Mouse (Mus musculus) neural tube, embryonic 15.5 days (tissue): ENCODE results near the gene Sass6. TPM values are rescaled to one million over a fixed set of nuclear protein-coding genes. Genes with fewer than 3 reads are reported as not detected.
A peak's percentile ranks its signal among the peaks of the same experiment; 100 is the strongest.
"Not testable (repeated sequence)": the region's sequence is repeated elsewhere in the genome, so short reads cannot be mapped to it uniquely, and the experiment has no call there.

Source experiments
- ATAC-seq: fragments of 200-750 bp; cut with Nextera tagmentation; 2 replicates; pipeline ENCODE4 v1.8.0; 2017; ENCODE audit warnings: mild to moderate bottlenecking, moderate TSS enrichment, moderate library complexity; ENCODE audit not compliant: low FRiP score
- H3K27ac ChIP-seq: fragments of 300-500 bp; sonication (generic); replicated peaks from 2 replicates; pipeline ENCODE4 v1.5.1; 2015; ENCODE audit warnings: mild to moderate bottlenecking, inconsistent platforms
- H3K27me3 ChIP-seq: fragments of 300-500 bp; sonication (generic); replicated peaks from 2 replicates; pipeline ENCODE4 v1.6.1; 2015; ENCODE audit warnings: inconsistent platforms
- H3K36me3 ChIP-seq: fragments of 300-500 bp; sonication (generic); 2 replicates; pipeline ENCODE4 v1.6.1; 2015; ENCODE audit warnings: inconsistent platforms
- H3K4me1 ChIP-seq: fragments of 300-500 bp; sonication (generic); 2 replicates; pipeline ENCODE4 v1.6.1; 2015; ENCODE audit warnings: inconsistent platforms
- H3K4me2 ChIP-seq: fragments of 300-500 bp; sonication (generic); 2 replicates; pipeline ENCODE4 v1.6.1; 2015; ENCODE audit warnings: inconsistent platforms, mild to moderate bottlenecking, moderate library complexity
- H3K4me3 ChIP-seq: fragments of 300-500 bp; sonication (generic); replicated peaks from 2 replicates; pipeline ENCODE4 v1.5.1; 2015; ENCODE audit warnings: mild to moderate bottlenecking, inconsistent platforms
- H3K9ac ChIP-seq: fragments of 300-500 bp; sonication (generic); replicated peaks from 2 replicates; pipeline ENCODE4 v1.6.1; 2015; ENCODE audit warnings: mild to moderate bottlenecking, inconsistent platforms
- H3K9me3 ChIP-seq: fragments of 300-500 bp; sonication (generic); replicated peaks from 2 replicates; pipeline ENCODE4 v1.6.1; 2016; ENCODE audit warnings: inconsistent platforms
- WGBS: fragments of 180-500 bp; shearing (Covaris S2); methylation state at CpG from one replicate; pipeline ENCODE4 v1.1.7; 2015; ENCODE audit warnings: mixed read lengths; 5-methylcytosine and 5-hydroxymethylcytosine counted together
- polyA plus RNA-seq: library from polyadenylated mRNA; unstranded; fragments of >200 nt; fragmentation: Nextera tagmentation; extraction: Ambion mirVana; gene quantifications from 2 replicates; pipeline ENCODE4 v1.2.1, GENCODE M21; 2015

The Sass6 gene
- 12.9 and 17.0 TPM in 2 replicates for polyA plus RNA-seq

GRCm38 (mm10) chr3:116594728-116595602, at the start of gene Sass6:
Gene Sass6 (plus strand): TSS chr3:116594982.
- peaks cover 16% of the 10 kb centered on the region for H3K4me1 ChIP-seq
- peak within 1 kb of the TSS; percentile 92 for H3K27ac ChIP-seq
- H3K36me3 ChIP-seq: peaks cover 16% of the 10 kb centered on the region
- no peaks in the 10 kb centered on the region for H3K9me3 ChIP-seq
- under 1% methylated on average over 65 of the region's 65 CpGs for WGBS
- H3K27me3 ChIP-seq: no peaks in the 10 kb centered on the region
- ATAC-seq: peak; percentile 99
- peak within 1 kb of the TSS; percentile 96 for H3K4me3 ChIP-seq
- peak within 1 kb of the TSS; percentile 84 for H3K4me2 ChIP-seq
- H3K9ac ChIP-seq: peak within 1 kb of the TSS; percentile 84

GRCm38 (mm10) chr3:116547430-116547829, 47.4 kb upstream of the Sass6 start:
- H3K36me3 ChIP-seq: peaks cover 29% of the 10 kb centered on the region
- 91% methylated on average over 5 of the region's 5 CpGs for WGBS
- no peak overlapping the region for H3K9ac ChIP-seq
- no peak overlapping the region for H3K27ac ChIP-seq
- H3K4me2 ChIP-seq: no peak overlapping the region
- no peaks in the 10 kb centered on the region for H3K4me1 ChIP-seq
- no peaks in the 10 kb centered on the region for H3K27me3 ChIP-seq
- H3K4me3 ChIP-seq: no peak overlapping the region
- ATAC-seq: no peak
- H3K9me3 ChIP-seq: no peaks in the 10 kb centered on the region

- no peak overlapping the region for H3K9ac ChIP-seq
- peaks cover 19% of the 10 kb centered on the region for H3K36me3 ChIP-seq
- 91% methylated on average over 5 of the region's 5 CpGs for WGBS
- no peaks in the 10 kb centered on the region for H3K4me1 ChIP-seq
- no peak overlapping the region for H3K4me3 ChIP-seq
- H3K4me2 ChIP-seq: no peak overlapping the region
- no peaks in the 10 kb centered on the region for H3K27me3 ChIP-seq
- H3K27ac ChIP-seq: no peak overlapping the region
- no peak for ATAC-seq
- H3K9me3 ChIP-seq: no peaks in the 10 kb centered on the region
These were observed 43.4 kb upstream of the Sass6 start for GRCm38 (mm10) chr3:116551362-116551761.

- not testable (repeated sequence) for H3K4me2 ChIP-seq, H3K36me3 ChIP-seq, ATAC-seq, H3K9me3 ChIP-seq, H3K27me3 ChIP-seq, H3K9ac ChIP-seq, H3K27ac ChIP-seq, H3K4me3 ChIP-seq, H3K4me1 ChIP-seq
- 93% methylated on average over 14 of the region's 14 CpGs for WGBS
These were observed 33.5 kb upstream of the Sass6 start for GRCm38 (mm10) chr3:116561315-116561714.

GRCm38 (mm10) chr3:116562408-116563094, 32.2 kb upstream of the Sass6 start, which contains the start of gene Lrrc39:
Gene Lrrc39 (plus strand): TSS chr3:116562973.
- 83% methylated on average over 7 of the region's 7 CpGs for WGBS
- no peak within 1 kb of the TSS for H3K4me3 ChIP-seq
- no peak within 1 kb of the TSS for H3K4me2 ChIP-seq
- H3K4me1 ChIP-seq: no peaks in the 10 kb centered on the region
- H3K27ac ChIP-seq: no peak within 1 kb of the TSS
- no peaks in the 10 kb centered on the region for H3K36me3 ChIP-seq
- no peak within 1 kb of the TSS for H3K9ac ChIP-seq
- no peaks in the 10 kb centered on the region for H3K9me3 ChIP-seq
- H3K27me3 ChIP-seq: no peaks in the 10 kb centered on the region
- no peak for ATAC-seq

GRCm38 (mm10) chr3:116563095-116563492, 31.7 kb upstream of the Sass6 start:
- H3K9me3 ChIP-seq: no peaks in the 10 kb centered on the region
- no peaks in the 10 kb centered on the region for H3K4me1 ChIP-seq
- H3K4me3 ChIP-seq: no peak overlapping the region
- no peak overlapping the region for H3K27ac ChIP-seq
- no peaks in the 10 kb centered on the region for H3K27me3 ChIP-seq
- H3K9ac ChIP-seq: no peak overlapping the region
- no peak for ATAC-seq
- no peaks in the 10 kb centered on the region for H3K36me3 ChIP-seq
- H3K4me2 ChIP-seq: no peak overlapping the region
- WGBS: 88% methylated on average over 7 of the region's 7 CpGs

GRCm38 (mm10) chr3:116570628-116571027, 24.2 kb upstream of the Sass6 start:
- no peak for ATAC-seq
- 78% methylated on average over 2 of the region's 2 CpGs for WGBS
- Histone ChIP-seq H3K9me3 (no peaks in the 10 kb centered on the region), H3K27me3 (no peaks in the 10 kb centered on the region), H3K36me3 (no peaks in the 10 kb centered on the region), H3K4me2 (no peak overlapping the region), H3K9ac (no peak overlapping the region), H3K4me3 (no peak overlapping the region), H3K4me1 (no peaks in the 10 kb centered on the region), H3K27ac (no peak overlapping the region)

GRCm38 (mm10) chr3:116577286-116577685, 17.5 kb upstream of the Sass6 start:
- Histone ChIP-seq H3K4me2 (no peak overlapping the region), H3K9ac (no peak overlapping the region), H3K27ac (no peak overlapping the region), H3K27me3 (no peaks in the 10 kb centered on the region), H3K36me3 (peaks cover 18% of the 10 kb centered on the region), H3K4me3 (no peak overlapping the region), H3K9me3 (no peaks in the 10 kb centered on the region), H3K4me1 (no peaks in the 10 kb centered on the region)
- WGBS: 63% methylated on average over 3 of the region's 3 CpGs
- ATAC-seq: no peak

GRCm38 (mm10) chr3:116582201-116582600, 12.6 kb upstream of the Sass6 start:
- Histone ChIP-seq H3K36me3 (peaks cover 53% of the 10 kb centered on the region), H3K4me2 (no peak overlapping the region), H3K9ac (no peak overlapping the region), H3K4me3 (no peak overlapping the region), H3K4me1 (no peaks in the 10 kb centered on the region), H3K27me3 (no peaks in the 10 kb centered on the region), H3K9me3 (no peaks in the 10 kb centered on the region), H3K27ac (no peak overlapping the region)
- no peak for ATAC-seq
- WGBS: 97% methylated on average over 9 of the region's 9 CpGs

GRCm38 (mm10) chr3:116594076-116594727, 580 bp upstream of the Sass6 start:
- peaks cover 16% of the 10 kb centered on the region for H3K4me1 ChIP-seq
- no peaks in the 10 kb centered on the region for H3K27me3 ChIP-seq
- peak overlapping the region; percentile 84 for H3K9ac ChIP-seq
- peak overlapping the region; percentile 92 for H3K27ac ChIP-seq
- WGBS: 3% methylated on average over 22 of the region's 22 CpGs
- H3K9me3 ChIP-seq: no peaks in the 10 kb centered on the region
- peak; percentile 87 for ATAC-seq
- H3K36me3 ChIP-seq: peaks cover 24% of the 10 kb centered on the region
- H3K4me3 ChIP-seq: peak overlapping the region; percentile 96
- H3K4me2 ChIP-seq: peak overlapping the region; percentile 54

- no peak overlapping the region for H3K27ac ChIP-seq
- 11% methylated on average over 10 of the region's 10 CpGs for WGBS
- no peak for ATAC-seq
These were observed 815 bp downstream of the Sass6 start for GRCm38 (mm10) chr3:116595603-116595991.

More at GRCm38 (mm10) chr3:116595603-116595991, 815 bp downstream of the Sass6 start:
- Histone ChIP-seq H3K9ac (peak overlapping the region; percentile 84; the same call in 1 of the 2 replicates), H3K36me3 (peaks cover 11% of the 10 kb centered on the region), H3K4me3 (peak overlapping the region; percentile 96), H3K4me1 (peaks cover 16% of the 10 kb centered on the region), H3K9me3 (no peaks in the 10 kb centered on the region), H3K4me2 (peak overlapping the region; percentile 84), H3K27me3 (no peaks in the 10 kb centered on the region)
